Mouse (Mus musculus): Measurements from ENCODE around the gene Lrrc4b.

DNA sequence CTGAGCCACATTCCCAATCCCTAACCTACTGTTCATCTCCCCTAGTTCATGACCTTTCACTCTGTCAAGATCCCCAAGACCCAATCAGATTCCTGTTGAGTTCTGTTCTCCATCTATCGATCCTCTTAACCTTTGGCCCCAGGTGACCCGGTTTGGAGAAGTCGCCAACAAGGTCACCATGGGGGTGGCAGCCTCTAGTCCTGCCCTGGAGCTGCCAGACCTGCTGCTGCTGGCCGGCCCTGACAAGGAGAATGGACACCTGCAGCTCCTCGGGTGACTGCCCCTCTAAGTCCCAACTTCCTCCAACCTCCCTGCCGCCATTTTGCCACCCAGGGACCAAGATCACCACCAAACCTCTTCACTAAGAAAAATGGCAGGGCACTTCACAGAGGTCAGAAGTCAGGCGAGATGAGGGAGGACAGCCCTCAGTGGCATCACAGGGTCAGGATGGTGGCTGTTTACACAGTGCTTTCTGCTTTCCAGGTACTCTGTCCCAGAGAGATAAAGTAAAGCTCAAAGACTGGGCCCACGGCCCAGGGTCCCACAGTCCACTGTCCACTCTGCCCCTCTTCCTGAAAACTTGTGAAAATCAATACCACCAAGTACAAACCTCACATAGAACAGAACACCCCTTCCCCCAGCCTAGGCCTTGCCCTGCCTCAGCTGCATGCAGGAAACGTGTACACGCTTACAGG lies 68.7 kb downstream of the Lrrc4b start:
- TF ChIP-seq ZNF384 (IDR thresholded peaks at IDR 0.05; ENCODE audit: low read depth, low read length) = no peak
- no peak for TF ChIP-seq HCFC1 (IDR thresholded peaks at IDR 0.05; ENCODE audit: borderline replicate concordance, insufficient read depth, low read length)
- TF ChIP-seq ZC3H11A (IDR thresholded peaks at IDR 0.05; ENCODE audit: borderline replicate concordance, low read depth, low read length) = no peak
- no peak for TF ChIP-seq MAFK (IDR thresholded peaks at IDR 0.05; ENCODE audit: insufficient read depth, low read depth, low read length)
- no peak for TF ChIP-seq CHD2 (IDR thresholded peaks at IDR 0.05; ENCODE audit: low read depth, low read length)
